Mouse (Mus musculus): ENCODE data around the gene Rapgef1.
"Not testable (repeated sequence)": the region's sequence is repeated elsewhere in the genome, so short reads cannot be mapped to it uniquely, and the experiment has no call there.

Rapgef1 gene

GRCm38 (mm10) chr2:29703104-29704081, 83.9 kb downstream of the Rapgef1 start:
- DNase-seq (ENCODE audit: low spot score), result no peak

DNA sequence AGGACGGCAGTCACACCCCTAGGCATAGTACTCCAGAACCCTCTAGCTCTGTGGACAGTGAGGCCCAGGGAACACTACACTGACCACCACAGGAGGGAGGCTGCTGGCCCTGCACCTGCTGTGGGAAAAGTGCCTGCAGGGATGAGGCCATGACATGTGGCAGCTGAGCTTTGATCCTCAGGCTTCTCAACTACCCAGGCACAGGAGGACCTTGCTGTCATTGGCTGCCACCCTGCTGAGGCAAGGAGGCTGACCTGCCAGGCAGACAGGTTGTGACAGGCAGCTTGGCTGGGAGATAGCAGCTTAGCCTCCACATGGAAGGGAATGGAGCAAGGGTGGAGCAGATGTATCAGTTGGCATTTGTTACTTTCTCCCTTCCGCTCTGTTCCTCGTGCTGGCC, 86.0 kb downstream of the Rapgef1 start:
- DNase-seq (ENCODE audit: low spot score), result no peak

GRCm38 (mm10) chr2:29706726-29707620, 87.5 kb downstream of the Rapgef1 start:
- DNase-seq (ENCODE audit: low spot score), result no peak

- no peak for DNase-seq (ENCODE audit: low spot score)
Measured at GRCm38 (mm10) chr2:29707731-29708130, 88.2 kb downstream of the Rapgef1 start.

DNA sequence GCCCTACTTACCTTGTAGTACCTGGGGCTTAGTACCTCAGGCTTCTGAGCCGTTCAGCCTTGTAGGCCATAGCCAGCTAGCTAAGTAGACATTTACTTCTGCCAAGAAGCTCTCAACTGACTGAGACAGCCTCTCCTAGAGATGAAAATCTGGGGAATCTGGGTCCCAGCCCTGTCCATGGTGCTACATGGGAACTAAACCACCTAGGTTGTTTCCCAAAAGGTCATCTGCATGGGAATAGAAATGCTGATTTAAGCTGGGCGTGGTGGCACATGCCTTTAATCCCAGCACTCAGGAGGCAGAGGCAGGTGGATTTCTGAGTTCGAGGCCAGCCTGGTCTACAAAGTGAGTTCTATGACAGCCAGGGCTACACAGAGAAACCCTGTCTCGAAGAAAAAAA, 88.7 kb downstream of the Rapgef1 start:
- not testable (repeated sequence) for DNase-seq (ENCODE audit: low spot score)

- no peak for DNase-seq (ENCODE audit: low spot score)
Measured at GRCm38 (mm10) chr2:29711038-29711437, 91.5 kb downstream of the Rapgef1 start.

- DNase-seq (ENCODE audit: low spot score), result no peak
Measured at GRCm38 (mm10) chr2:29711877-29712276, 92.4 kb downstream of the Rapgef1 start.

- DNase-seq (ENCODE audit: low spot score), result no peak
Measured at GRCm38 (mm10) chr2:29713501-29713900, 94.0 kb downstream of the Rapgef1 start.

- DNase-seq (ENCODE audit: low spot score), result no peak
Measured at GRCm38 (mm10) chr2:29714127-29714526, 94.6 kb downstream of the Rapgef1 start.

- no peak for DNase-seq (ENCODE audit: low spot score)
Measured at GRCm38 (mm10) chr2:29716143-29716542, 96.6 kb downstream of the Rapgef1 start.

DNA sequence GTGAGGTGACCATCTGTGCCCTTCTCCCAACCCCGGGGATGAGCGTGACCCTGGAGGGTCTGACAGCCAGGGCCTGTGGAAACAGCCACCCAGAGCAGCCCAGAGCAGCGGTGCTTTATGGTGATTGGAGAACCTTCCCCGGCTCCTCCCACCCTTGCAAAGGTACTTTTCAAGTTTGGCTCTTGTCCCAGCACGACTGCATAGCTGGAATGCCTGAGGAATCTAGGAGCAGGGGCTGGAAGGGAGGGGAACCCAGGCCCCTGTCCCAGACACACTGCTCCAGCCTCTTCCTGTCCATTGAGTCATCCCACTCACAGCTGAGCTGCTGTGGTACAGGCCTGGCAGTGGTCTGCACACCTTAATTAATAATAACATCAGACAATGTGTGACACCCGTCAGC, 97.2 kb downstream of the Rapgef1 start:
- DNase-seq (ENCODE audit: low spot score), result peak; percentile 50

GRCm38 (mm10) chr2:29718581-29718980, 99.1 kb downstream of the Rapgef1 start:
- no peak for DNase-seq (ENCODE audit: low spot score)

DNA sequence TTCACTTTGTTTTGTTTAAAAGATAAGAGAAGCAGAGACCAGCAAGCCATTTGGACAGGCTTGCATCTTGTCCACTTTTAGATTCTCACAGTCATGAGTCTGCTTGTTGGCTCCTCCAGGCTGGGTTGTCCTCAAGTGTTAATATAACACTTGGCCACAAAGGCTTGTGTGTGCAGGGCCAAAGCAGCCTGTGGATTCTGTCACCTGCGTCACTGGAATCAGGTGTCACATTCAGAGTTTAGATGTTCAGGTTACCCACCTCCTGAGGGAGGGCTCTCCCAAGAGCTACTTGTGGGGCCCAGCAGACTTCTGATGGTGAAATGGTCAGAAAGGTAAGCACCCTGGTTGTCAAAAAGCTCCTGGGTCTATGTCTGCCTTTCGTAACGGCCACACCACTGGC, 103.6 kb downstream of the Rapgef1 start:
- DNase-seq (ENCODE audit: low spot score), result no peak

DNA sequence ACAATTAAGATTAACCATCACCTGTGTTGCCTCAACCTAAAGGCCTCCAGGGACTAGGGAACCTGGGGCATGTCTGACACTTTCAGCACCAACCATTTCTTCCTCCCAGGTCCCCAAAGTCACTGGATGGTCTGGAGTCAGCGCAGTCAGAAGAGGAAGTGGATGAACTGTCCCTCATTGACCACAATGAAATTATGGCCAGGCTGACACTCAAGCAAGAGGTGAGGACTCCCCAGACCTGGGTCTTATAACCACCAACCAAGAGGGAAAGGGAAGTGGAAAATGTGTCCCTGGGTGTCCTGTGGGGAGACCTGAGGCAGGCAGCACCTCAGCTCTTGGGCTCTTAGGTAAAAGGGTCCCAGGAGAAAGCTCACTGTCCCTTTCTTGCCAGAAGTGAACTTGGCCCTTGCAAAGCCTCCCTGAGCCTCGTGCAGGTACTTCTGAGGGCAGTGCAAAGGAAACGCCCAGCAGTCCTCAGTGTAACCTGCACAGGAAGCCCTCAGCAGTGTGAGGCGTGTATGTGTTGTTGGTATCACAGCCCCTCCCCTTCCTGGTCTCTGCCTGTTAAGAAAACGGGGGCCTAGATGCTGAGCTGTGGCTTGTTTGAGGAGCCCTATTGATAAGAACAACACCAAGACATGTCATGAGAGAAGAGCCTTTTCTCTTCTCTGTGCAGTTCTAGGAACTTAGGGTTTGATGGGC, 105.3 kb downstream of the Rapgef1 start:
- DNase-seq (ENCODE audit: low spot score), result no peak

DNA sequence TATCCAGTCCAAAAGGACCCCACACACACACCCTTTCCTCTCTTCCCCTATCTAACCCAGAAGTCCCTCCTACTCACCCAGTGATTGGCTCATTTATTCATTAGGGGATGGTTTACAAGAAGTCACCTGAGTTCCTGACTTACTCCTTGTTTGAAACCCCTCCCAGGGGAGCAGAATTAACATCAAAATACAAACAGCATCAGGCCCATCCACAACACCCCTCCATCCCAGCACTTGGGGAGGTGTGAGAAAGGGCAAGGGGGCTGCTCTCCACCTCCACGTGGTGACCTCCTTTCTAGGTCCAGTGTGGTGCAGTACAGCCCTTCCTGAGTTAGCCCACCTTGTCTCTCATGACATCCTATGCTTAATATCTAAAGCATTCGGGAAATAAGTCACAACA, 110.0 kb downstream of the Rapgef1 start:
- DNase-seq (ENCODE audit: low spot score), result no peak

DNA sequence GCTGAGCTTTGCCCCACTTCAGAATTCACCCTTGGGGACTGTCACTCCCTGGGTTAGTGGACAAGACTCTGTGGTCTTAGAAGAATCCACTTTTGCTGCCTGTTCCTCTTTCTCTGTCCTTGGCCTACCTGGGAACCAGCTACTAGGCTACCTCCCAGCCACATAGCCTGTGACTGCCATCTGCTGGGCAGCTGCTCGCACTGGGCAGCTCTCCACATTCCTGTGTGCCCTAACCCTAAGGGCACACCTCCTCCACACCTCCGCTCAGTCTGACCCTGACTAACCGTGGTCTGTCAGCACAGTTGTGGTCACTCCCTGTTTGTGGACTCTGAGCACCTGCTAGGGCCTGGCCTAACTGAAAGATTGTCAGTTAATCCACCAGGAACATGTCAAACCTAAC, 112.0 kb downstream of the Rapgef1 start:
- DNase-seq (ENCODE audit: low spot score), result peak; percentile 27

DNA sequence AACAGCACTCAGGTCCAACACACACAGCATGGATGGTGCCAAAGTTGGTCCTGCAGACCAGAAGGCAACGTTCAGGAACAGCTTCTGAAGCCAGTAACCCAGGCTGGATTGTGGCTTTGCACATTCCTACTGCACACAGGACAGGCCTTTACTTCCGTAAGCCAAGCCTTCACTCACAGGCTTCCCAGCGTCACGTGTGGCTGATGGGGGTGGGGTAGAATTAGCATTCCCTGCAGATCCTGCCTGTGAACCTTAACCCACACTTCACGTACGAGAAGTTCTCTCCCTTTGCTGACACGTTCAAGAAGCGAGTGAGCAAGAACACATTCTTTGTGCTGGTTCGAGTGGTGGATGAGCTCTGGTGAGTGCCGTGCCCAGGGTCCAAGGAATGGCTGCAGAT, 113.0 kb downstream of the Rapgef1 start:
- DNase-seq (ENCODE audit: low spot score), result no peak

- DNase-seq (ENCODE audit: low spot score), result no peak
Measured at GRCm38 (mm10) chr2:29733348-29733747, 113.8 kb downstream of the Rapgef1 start.

DNA sequence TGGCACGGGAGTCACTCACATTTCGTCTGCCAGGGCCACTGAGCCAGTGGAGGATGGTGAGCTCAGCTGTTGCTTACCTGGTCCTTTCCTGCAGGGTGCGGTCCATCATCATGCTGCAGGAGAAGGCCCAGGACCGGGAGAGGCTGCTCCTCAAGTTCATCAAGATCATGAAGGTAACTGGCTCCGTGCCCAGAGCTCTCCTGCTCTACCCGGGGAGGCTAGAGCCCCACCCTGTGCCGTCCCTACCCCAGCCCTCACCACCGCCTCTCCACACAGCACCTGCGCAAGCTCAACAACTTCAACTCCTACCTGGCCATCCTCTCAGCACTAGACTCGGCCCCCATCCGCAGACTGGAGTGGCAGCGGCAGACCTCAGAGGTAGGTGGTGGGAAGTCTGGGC, 116.2 kb downstream of the Rapgef1 start:
- DNase-seq (ENCODE audit: low spot score), result no peak

DNA sequence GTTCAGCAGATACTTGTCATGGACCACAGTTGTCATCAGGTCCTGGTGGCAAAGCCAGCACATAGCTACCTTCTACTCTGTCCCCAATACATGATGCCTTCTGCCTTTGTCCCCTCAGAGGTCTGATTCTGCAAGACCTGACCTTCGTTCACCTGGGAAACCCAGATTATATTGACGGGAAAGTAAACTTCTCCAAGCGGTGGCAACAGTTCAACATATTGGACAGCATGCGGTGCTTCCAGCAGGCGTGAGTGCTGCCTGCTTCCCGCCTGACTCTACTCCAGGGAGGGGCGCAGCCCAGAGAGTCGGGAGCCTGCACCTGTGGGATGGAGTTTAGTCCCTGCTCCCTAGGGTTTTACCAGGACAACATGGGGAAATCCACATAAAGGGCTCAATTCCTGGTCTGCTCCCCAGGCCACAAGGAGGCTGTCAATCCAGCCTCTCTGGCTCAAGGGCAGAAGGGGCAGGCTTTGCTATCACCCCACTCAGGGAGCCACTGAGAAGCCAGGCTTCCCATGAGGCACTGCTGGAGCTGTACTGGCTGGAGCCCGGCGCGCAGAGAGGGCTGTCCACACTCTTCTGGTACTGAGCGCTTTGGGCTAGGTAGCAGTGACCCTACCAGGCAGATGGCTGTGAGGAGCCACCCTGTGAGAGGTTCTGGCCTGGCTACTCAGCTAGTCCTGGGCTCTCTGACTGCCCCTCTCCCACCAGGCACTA, 117.8 kb downstream of the Rapgef1 start:
- DNase-seq (ENCODE audit: low spot score), result no peak

DNA sequence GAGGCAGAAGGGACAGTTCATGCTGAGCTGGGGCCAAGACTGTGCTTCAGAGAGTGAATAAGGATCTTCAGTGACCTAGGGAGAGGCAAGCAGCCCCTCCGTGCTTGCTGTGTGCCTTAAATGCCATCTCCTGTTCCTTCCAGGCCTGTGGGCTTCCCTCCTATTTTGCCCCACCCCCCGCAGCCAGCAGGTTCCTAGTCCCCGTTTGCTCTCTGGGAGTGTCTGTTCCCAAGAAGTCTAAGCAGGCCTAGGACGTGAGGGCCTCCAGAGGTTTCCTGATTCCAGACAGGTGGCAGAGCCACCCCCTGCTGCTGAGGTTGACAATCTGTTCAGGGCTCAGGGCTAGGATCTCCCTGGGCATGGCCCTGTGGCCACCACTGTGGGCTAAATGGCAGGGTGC, 119.3 kb downstream of the Rapgef1 start:
- no peak for DNase-seq (ENCODE audit: low spot score)

- no peak for DNase-seq (ENCODE audit: low spot score)
Measured at GRCm38 (mm10) chr2:29739368-29739767, 119.8 kb downstream of the Rapgef1 start.

Data from MN1 (cell line).